Mouse (Mus musculus) liver, embryonic 14.5 days (tissue): ENCODE data around the gene Il17rd.

Experiments used
- CTCF ChIP-seq: IDR thresholded peaks from 2 replicates; pipeline ENCODE4 v1.5.1; 2016; ENCODE audit warnings: antibody characterized with exemption, low read depth, control low read depth
- EP300 ChIP-seq: IDR thresholded peaks from 2 replicates; pipeline ENCODE4 v1.6.1; 2016; ENCODE audit warnings: antibody characterized with exemption, low read depth

GRCm38 (mm10) chr14:27044221-27044966 lies 5.7 kb downstream of the Il17rd start:
- TF ChIP-seq CTCF (no peak), EP300 (no peak)
